Comparison of ENCODE assay signal across 26 mouse cellular contexts in genomic region chr6:119251704-119252103, GRCm38 (mm10). TPM values are rescaled to one million over a fixed set of nuclear protein-coding genes. Genes with fewer than 3 reads are reported as not detected.
"Had no signal": no experiment of that assay in that cellular context is flagged by ENCODE, and none has a peak within 500 bp of the region (broad histone marks: within the 10 kb centered on the region; RNA-seq: fewer than 3 reads in every experiment).

No protein-coding gene starts in this region.

- H3K27me3 ChIP-seq: embryonic facial prominence, embryonic 12.5 days; embryonic facial prominence, embryonic 13.5 days; embryonic facial prominence, embryonic 15.5 days; forebrain, embryonic 12.5 days; forebrain, embryonic 13.5 days; forebrain, embryonic 15.5 days had no signal

- H3K9ac ChIP-seq: embryonic facial prominence, embryonic 12.5 days; embryonic facial prominence, embryonic 13.5 days; embryonic facial prominence, embryonic 15.5 days; forebrain, embryonic 12.5 days; forebrain, embryonic 13.5 days; forebrain, embryonic 15.5 days; forebrain, postnatal 0 days had no signal

- H3K4me2 ChIP-seq: embryonic facial prominence, embryonic 12.5 days; embryonic facial prominence, embryonic 13.5 days; embryonic facial prominence, embryonic 15.5 days; forebrain, embryonic 12.5 days; forebrain, embryonic 13.5 days; forebrain, embryonic 15.5 days; heart, embryonic 11.5 days had no signal

- H3K36me3 ChIP-seq: embryonic facial prominence, embryonic 10.5 days; embryonic facial prominence, embryonic 12.5 days; embryonic facial prominence, embryonic 13.5 days; embryonic facial prominence, embryonic 15.5 days; forebrain, embryonic 10.5 days; forebrain, embryonic 12.5 days; forebrain, embryonic 15.5 days had no signal

- H3K4me1 ChIP-seq: embryonic facial prominence, embryonic 10.5 days; embryonic facial prominence, embryonic 12.5 days; embryonic facial prominence, embryonic 13.5 days; embryonic facial prominence, embryonic 15.5 days; forebrain, embryonic 10.5 days; forebrain, embryonic 12.5 days; forebrain, embryonic 13.5 days; forebrain, embryonic 15.5 days had no signal

- DNase-seq: cerebellum, adult 9-10 months; cerebellum, adult 9-11 months; cerebellum, postnatal 10 days; cerebellum, postnatal 25 days; cerebellum, postnatal 36 days; embryo, embryonic 11 days; forebrain, postnatal 0 days; gastrocnemius, adult 2 months; gastrocnemius, postnatal 10 days; gastrocnemius, postnatal 14 days; gastrocnemius, postnatal 25 days; gastrocnemius, postnatal 36 days; heart, adult 18-20 months; heart, adult 2 months had no signal

- H3K9me3 ChIP-seq: embryonic facial prominence, embryonic 10.5 days; embryonic facial prominence, embryonic 12.5 days; embryonic facial prominence, embryonic 13.5 days; embryonic facial prominence, embryonic 15.5 days; forebrain, embryonic 10.5 days; forebrain, embryonic 12.5 days; forebrain, embryonic 15.5 days had no signal

- H3K27ac ChIP-seq: embryonic facial prominence, embryonic 10.5 days; embryonic facial prominence, embryonic 12.5 days; embryonic facial prominence, embryonic 13.5 days; embryonic facial prominence, embryonic 15.5 days; forebrain, embryonic 10.5 days; forebrain, embryonic 12.5 days; forebrain, embryonic 13.5 days; forebrain, embryonic 15.5 days; gastrocnemius, adult 2 months; heart, adult 2 months had no signal

- H3K4me3 ChIP-seq: embryonic facial prominence, embryonic 10.5 days; embryonic facial prominence, embryonic 12.5 days; embryonic facial prominence, embryonic 13.5 days; embryonic facial prominence, embryonic 15.5 days; erythroblast, embryonic 14.5 days; forebrain, embryonic 10.5 days; forebrain, embryonic 12.5 days; forebrain, embryonic 13.5 days; forebrain, embryonic 15.5 days; gastrocnemius, adult 2 months; heart, adult 2 months had no signal

RNA-seq across cellular contexts. Expression of gene Cacna2d4, which starts 15.4 kb away (rescaled TPM):
- total RNA-seq: heart, adult 18-20 months; heart, adult 2 months had no signal
- polyA plus RNA-seq: embryonic facial prominence, embryonic 10.5 days; embryonic facial prominence, embryonic 11.5 days; embryonic facial prominence, embryonic 12.5 days; embryonic facial prominence, embryonic 13.5 days; erythroblast, embryonic 14.5 days; forebrain, embryonic 10.5 days; forebrain, embryonic 12.5 days; heart, embryonic 11.5 days had no signal

RNA-seq across cellular contexts. Expression of gene Cacna1c, which starts 55.5 kb away (rescaled TPM):
- total RNA-seq: granulocyte monocyte progenitor cell, adult 5-6 weeks had no signal
